ENCODE assay signal across 7 mouse cellular contexts in genomic region chr7:114253885-114254833, GRCm38 (mm10). TPM values are rescaled to one million over a fixed set of nuclear protein-coding genes. Genes with fewer than 3 reads are reported as not detected.
DNase-seq lines count a peak whose midpoint lies in the region; ATAC-seq lines count a peak whose summit lies in the region.

Copb1 (minus strand) TSS chr7:114254711.

- WGBS in limb, embryonic 10.5 days: 3% methylated on average over 70 of the region's 75 CpGs
- WGBS in midbrain, embryonic 13.5 days: 3% methylated on average over 75 of the region's 75 CpGs

- H3K9me3 ChIP-seq in limb, embryonic 10.5 days (replicated peaks): no peaks in the 10 kb centered on the region
- H3K9me3 ChIP-seq in midbrain, embryonic 13.5 days: no peaks in the 10 kb centered on the region

- no peaks in the 10 kb centered on the region for H3K27me3 ChIP-seq in limb, embryonic 10.5 days (ENCODE audit: low read depth, poor library complexity, severe bottlenecking)
- no peaks in the 10 kb centered on the region for H3K27me3 ChIP-seq in midbrain, embryonic 13.5 days

- H3K27ac ChIP-seq in limb, embryonic 10.5 days: peak within 1 kb of the TSS; percentile 97
- peak within 1 kb of the TSS; percentile 71 for H3K27ac ChIP-seq in midbrain, embryonic 13.5 days

- H3K4me2 ChIP-seq in midbrain, embryonic 13.5 days (replicated peaks): peak within 1 kb of the TSS; percentile 74

- peak within 1 kb of the TSS; percentile 99 for H3K4me3 ChIP-seq in limb, embryonic 10.5 days
- H3K4me3 ChIP-seq in midbrain, embryonic 13.5 days (replicated peaks): peak within 1 kb of the TSS; percentile 95

- H3K9ac ChIP-seq in midbrain, embryonic 13.5 days (replicated peaks): peak within 1 kb of the TSS; percentile 94

- DNase-seq in adrenal gland, adult 8-10 months: peak; percentile 90
- DNase-seq in embryo, embryonic 9.5 days (ENCODE audit: extremely low spot score): peak; percentile 90
- DNase-seq in gonadal fat pad, adult 2 months (ENCODE audit: low read depth): no peak
- DNase-seq in kidney, adult 11 months: peak; percentile 91
- peak; percentile 90 for DNase-seq in limb, embryonic 10.5 days (ENCODE audit: low spot score)
- DNase-seq in spleen, adult 12 weeks (ENCODE audit: low spot score): peak; percentile 78

- peaks cover 5% of the 10 kb centered on the region; the same call in 1 of the 2 replicates for H3K4me1 ChIP-seq in limb, embryonic 10.5 days
- peaks cover 13% of the 10 kb centered on the region for H3K4me1 ChIP-seq in midbrain, embryonic 13.5 days (replicated peaks)

- ATAC-seq in midbrain, embryonic 13.5 days: peak; percentile 99

- peaks cover 36% of the 10 kb centered on the region for H3K36me3 ChIP-seq in limb, embryonic 10.5 days
- H3K36me3 ChIP-seq in midbrain, embryonic 13.5 days: peaks cover 22% of the 10 kb centered on the region

RNA-seq across cellular contexts. Expression of gene Copb1, which starts in this region (rescaled TPM):
- 100 to 1,000 TPM; 115 to 138 (median 117) TPM for total RNA-seq in adrenal gland, adult 8-10 months (2022)
- 50.1 and 51.3 TPM in 2 replicates for polyA plus RNA-seq in gonadal fat pad, adult 2 months (2012; rRNA removed)
- polyA plus RNA-seq in limb, embryonic 10.5 days (2016; fragmentation: Nextera tagmentation; extraction: Ambion mirVana): 88.8 and 112 TPM in 2 replicates
- 86.2 and 94.2 TPM in 2 replicates for polyA plus RNA-seq in midbrain, embryonic 13.5 days (2015; fragmentation: Nextera tagmentation; extraction: Ambion mirVana)
